Mouse (Mus musculus) small intestine, adult 2 months (tissue): ENCODE results near the gene Rxfp4.

Source experiments
- CTCF ChIP-seq: fragments of 200-500 bp; IDR thresholded peaks from 2 replicates; pipeline ENCODE4 v1.5.1; 2012; ENCODE audit warnings: low read depth, mild to moderate bottlenecking, control low read depth, inconsistent platforms, low read length, moderate library complexity, mixed read lengths; ENCODE audit not compliant: insufficient replicate concordance, insufficient read length; ENCODE audit errors: extremely low read depth
- POLR2A ChIP-seq: fragments of 200-500 bp; IDR thresholded peaks from 2 replicates; pipeline ENCODE4 v1.6.1; 2012; ENCODE audit warnings: low read depth, mild to moderate bottlenecking, control low read depth, inconsistent platforms, low read length, moderate library complexity

GRCm38 (mm10) chr3:88602466-88602865 is 50.5 kb downstream of the Rxfp4 start:
- no peak for TF ChIP-seq POLR2A
- TF ChIP-seq CTCF, result no peak
